Mouse (Mus musculus) yolk sac, embryonic 10.5 days (tissue): ENCODE measurements at regions not wholly inside any gene's neighbourhood (a gene's known extent, or its start where the extent isn't known, plus 50 kb on each side); places are given as distances from the start of the nearest gene placed in this dataset.

ENCODE experiments used
- DNase-seq: peaks from one replicate; pipeline ENCODE4 v3.0.0-alpha.2; 2017; ENCODE audit warnings: low spot score

- no peak for DNase-seq
These were observed 66.8 kb upstream of the Zbtb20 start for GRCm38 (mm10) chr16:42808864-42809263.

- no peak for DNase-seq
These were observed 68.1 kb upstream of the Zbtb20 start for GRCm38 (mm10) chr16:42807536-42807935.

GRCm38 (mm10) chr16:42803609-42804008 lies 72.1 kb upstream of the Zbtb20 start:
- no peak for DNase-seq

- no peak for DNase-seq
These were observed 83.1 kb upstream of the Zbtb20 start for GRCm38 (mm10) chr16:42792571-42792970.

- DNase-seq, result no peak
These were observed 91.0 kb upstream of the Zbtb20 start for GRCm38 (mm10) chr16:42784712-42785111.

GRCm38 (mm10) chr16:42784031-42784430 lies 91.7 kb upstream of the Zbtb20 start:
- DNase-seq, result no peak

- DNase-seq, result peak; percentile 33
These were observed 93.5 kb upstream of the Zbtb20 start for GRCm38 (mm10) chr16:42782091-42782679.

GRCm38 (mm10) chr16:42781096-42782071 lies 94.3 kb upstream of the Zbtb20 start:
- DNase-seq, result peak; percentile 43

- DNase-seq, result no peak
These were observed 95.7 kb upstream of the Zbtb20 start for GRCm38 (mm10) chr16:42779957-42780356.

- no peak for DNase-seq
These were observed 103.0 kb upstream of the Zbtb20 start for GRCm38 (mm10) chr16:42772640-42773039.

- DNase-seq, result no peak
These were observed 105.5 kb upstream of the Zbtb20 start for GRCm38 (mm10) chr16:42770199-42770598.

GRCm38 (mm10) chr16:42748681-42749080 lies 127.0 kb upstream of the Zbtb20 start:
- no peak for DNase-seq

- DNase-seq, result peak; percentile 1
These were observed 129.6 kb upstream of the Zbtb20 start for GRCm38 (mm10) chr16:42745943-42746675.

- no peak for DNase-seq
These were observed 132.1 kb upstream of the Zbtb20 start for GRCm38 (mm10) chr16:42743538-42743937.

GRCm38 (mm10) chr16:42743120-42743519 lies 132.6 kb upstream of the Zbtb20 start:
- DNase-seq, result no peak

- DNase-seq, result no peak
These were observed 147.9 kb upstream of the Zbtb20 start for GRCm38 (mm10) chr16:42727826-42728225.

GRCm38 (mm10) chr16:42719915-42720314 lies 155.8 kb upstream of the Zbtb20 start:
- DNase-seq, result no peak

- DNase-seq, result no peak
These were observed 157.2 kb upstream of the Zbtb20 start for GRCm38 (mm10) chr16:42718452-42718851.

- no peak for DNase-seq
These were observed 157.8 kb upstream of the Zbtb20 start for GRCm38 (mm10) chr16:42717828-42718412.

GRCm38 (mm10) chr16:42717075-42717827 lies 158.4 kb upstream of the Zbtb20 start:
- no peak for DNase-seq

GRCm38 (mm10) chr16:42702676-42703075 lies 173.0 kb upstream of the Zbtb20 start:
- no peak for DNase-seq
